Mouse (Mus musculus): ENCODE measurements around the gene Gja5. TPM values are rescaled to one million over a fixed set of nuclear protein-coding genes. Genes with fewer than 3 reads are reported as not detected.

The Gja5 gene
- polyA plus RNA-seq, 1 experiment from 2014 or later, result 1.1 TPM

DNA sequence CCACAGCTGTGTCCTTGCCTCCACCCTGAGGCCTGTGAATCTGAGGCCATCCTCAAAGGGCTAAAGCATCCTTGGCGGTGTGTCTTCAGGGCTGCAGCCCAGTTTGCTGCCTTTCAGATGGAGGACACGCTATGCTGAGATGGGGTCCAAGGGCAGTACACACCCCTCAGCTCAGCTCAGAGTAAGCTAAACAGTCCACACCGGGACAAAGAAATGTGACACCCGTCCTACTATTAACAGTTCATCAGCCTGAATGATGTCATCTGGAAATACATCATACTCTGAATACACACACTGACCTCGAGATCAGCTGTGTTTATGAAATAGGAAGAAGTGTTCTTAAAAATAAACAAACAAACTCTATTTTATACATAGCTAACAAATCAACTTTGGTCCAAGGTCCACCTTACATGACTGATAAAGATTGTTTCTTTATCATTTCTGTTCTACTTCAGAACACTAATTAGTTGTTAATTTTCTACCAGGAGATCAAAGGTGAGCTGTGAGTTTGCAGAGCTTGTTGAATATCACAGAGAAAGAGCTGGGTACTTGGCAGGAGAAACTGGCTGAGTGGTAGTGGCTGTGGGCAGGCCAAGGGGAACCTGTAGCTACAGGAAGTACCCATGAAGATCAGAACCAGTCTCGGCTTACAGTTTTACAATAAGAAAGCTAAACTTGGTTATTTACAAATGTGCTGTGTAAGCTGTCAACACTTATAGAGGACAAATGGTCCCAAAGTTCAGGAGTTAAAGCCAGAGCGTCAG, 29.5 kb upstream of the Gja5 start:
- no peaks in the 10 kb centered on the region for H3K4me1 ChIP-seq (ENCODE audit: control insufficient read depth, insufficient read depth, low read length)
- H3K27ac ChIP-seq (ENCODE audit: low read depth, low read length), result no peak overlapping the region
- DNase-seq (ENCODE audit: low spot score) (no peak), ATAC-seq (no peak)
- H3K4me2 ChIP-seq (ENCODE audit: low read length), result no peak overlapping the region
- H3K36me3 ChIP-seq (ENCODE audit: control insufficient read depth, insufficient read depth, low read length), result peaks cover 79% of the 10 kb centered on the region
- WGBS, result 88% methylated on average over 7 of the region's 7 CpGs
- H3K27me3 ChIP-seq (replicated peaks; ENCODE audit: control insufficient read depth, insufficient read depth, low read length), result no peaks in the 10 kb centered on the region
- H3K9ac ChIP-seq (ENCODE audit: low read length), result no peak overlapping the region
- no peak overlapping the region for H3K4me3 ChIP-seq (ENCODE audit: low read depth, low read length)
- H3K9me3 ChIP-seq (replicated peaks; ENCODE audit: control insufficient read depth, low read length), result no peaks in the 10 kb centered on the region

DNA sequence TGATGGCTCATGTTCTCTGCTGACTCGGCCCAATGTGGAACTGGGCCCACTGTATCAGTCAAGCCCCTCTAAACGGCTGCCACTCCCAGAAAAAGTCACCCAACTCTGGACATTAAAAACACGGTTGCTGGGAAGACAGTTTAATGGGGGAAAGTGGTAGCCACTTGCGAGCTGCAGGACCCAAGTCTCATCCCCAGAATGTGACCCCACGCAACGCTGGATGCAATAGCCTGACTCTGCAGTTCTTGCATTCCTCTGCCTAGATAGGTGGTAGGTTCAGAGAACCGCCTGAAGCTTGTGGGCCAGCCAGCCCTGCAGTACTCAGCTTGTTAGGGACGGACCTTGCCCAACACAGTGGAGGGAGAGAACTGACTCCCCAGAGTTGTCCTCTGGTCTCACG, 25.0 kb upstream of the Gja5 start:
- H3K27me3 ChIP-seq (replicated peaks; ENCODE audit: control insufficient read depth, insufficient read depth, low read length), result no peaks in the 10 kb centered on the region
- no peak overlapping the region for H3K9ac ChIP-seq (ENCODE audit: low read length)
- no peaks in the 10 kb centered on the region for H3K4me1 ChIP-seq (ENCODE audit: control insufficient read depth, insufficient read depth, low read length)
- H3K4me2 ChIP-seq (ENCODE audit: low read length), result no peak overlapping the region
- 91% methylated on average over 9 of the region's 9 CpGs for WGBS
- H3K9me3 ChIP-seq (replicated peaks; ENCODE audit: control insufficient read depth, low read length), result no peaks in the 10 kb centered on the region
- H3K4me3 ChIP-seq (ENCODE audit: low read depth, low read length), result no peak overlapping the region
- no peak for ATAC-seq
- no peak overlapping the region for H3K27ac ChIP-seq (ENCODE audit: low read depth, low read length)
- no peak for DNase-seq (ENCODE audit: low spot score)
- peaks cover 76% of the 10 kb centered on the region for H3K36me3 ChIP-seq (ENCODE audit: control insufficient read depth, insufficient read depth, low read length)

DNA sequence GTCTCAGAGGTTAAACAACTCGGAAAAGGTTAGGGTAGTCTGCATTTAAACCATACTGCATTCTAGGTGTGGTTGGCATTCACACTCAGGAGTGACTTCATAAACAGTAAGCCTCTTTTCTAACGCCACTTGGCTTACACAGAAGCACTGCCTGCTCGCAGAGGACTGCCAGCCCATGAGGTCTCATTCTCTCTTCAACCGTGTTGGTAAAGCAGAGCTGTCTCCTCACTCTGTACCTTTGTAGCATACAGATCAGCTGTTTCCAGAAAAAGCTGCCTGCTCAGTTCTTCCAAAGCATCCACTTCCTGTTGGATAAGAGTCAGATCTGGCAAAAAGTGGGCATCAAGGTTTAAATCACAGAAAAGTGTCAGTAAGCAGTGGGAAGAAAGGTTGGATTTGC, 24.1 kb upstream of the Gja5 start:
- Histone ChIP-seq H3K9me3 (replicated peaks; ENCODE audit: control insufficient read depth, low read length) (no peaks in the 10 kb centered on the region), H3K36me3 (ENCODE audit: control insufficient read depth, insufficient read depth, low read length) (peaks cover 68% of the 10 kb centered on the region), H3K27me3 (replicated peaks; ENCODE audit: control insufficient read depth, insufficient read depth, low read length) (no peaks in the 10 kb centered on the region), H3K4me1 (ENCODE audit: control insufficient read depth, insufficient read depth, low read length) (no peaks in the 10 kb centered on the region), H3K9ac (ENCODE audit: low read length) (no peak overlapping the region), H3K4me2 (ENCODE audit: low read length) (no peak overlapping the region), H3K27ac (ENCODE audit: low read depth, low read length) (no peak overlapping the region), H3K4me3 (ENCODE audit: low read depth, low read length) (no peak overlapping the region)
- whole genome bisulfite sequencing, result 89% methylated on average over 4 of the region's 4 CpGs
- ATAC-seq (no peak), DNase-seq (ENCODE audit: low spot score) (no peak)

DNA sequence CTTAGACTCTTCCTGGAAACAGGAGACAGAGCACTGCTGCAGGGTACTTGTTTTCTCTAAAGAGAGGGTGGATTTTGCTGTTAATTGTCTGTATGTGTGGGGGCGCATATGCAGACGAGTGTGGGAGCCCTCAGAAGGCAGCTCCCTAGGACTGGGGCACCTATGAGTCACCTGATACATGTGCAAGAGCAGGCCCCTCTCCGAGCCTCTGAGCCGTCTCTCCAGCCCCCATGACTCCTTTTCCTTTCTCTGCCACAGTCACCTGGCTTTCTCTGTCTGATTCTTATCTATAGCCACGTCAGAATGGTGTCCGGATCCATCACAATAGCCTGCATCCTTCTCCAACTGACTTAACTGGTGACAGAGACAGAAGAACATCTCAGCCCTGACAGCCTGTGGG, 22.9 kb upstream of the Gja5 start:
- H3K27ac ChIP-seq (ENCODE audit: low read depth, low read length), result no peak overlapping the region
- no peaks in the 10 kb centered on the region for H3K9me3 ChIP-seq (replicated peaks; ENCODE audit: control insufficient read depth, low read length)
- ATAC-seq (no peak), DNase-seq (ENCODE audit: low spot score) (no peak)
- no peaks in the 10 kb centered on the region for H3K4me1 ChIP-seq (ENCODE audit: control insufficient read depth, insufficient read depth, low read length)
- H3K36me3 ChIP-seq (ENCODE audit: control insufficient read depth, insufficient read depth, low read length), result peaks cover 71% of the 10 kb centered on the region
- 88% methylated on average over 6 of the region's 6 CpGs for WGBS
- H3K9ac ChIP-seq (ENCODE audit: low read length), result no peak overlapping the region
- no peak overlapping the region for H3K4me2 ChIP-seq (ENCODE audit: low read length)
- no peak overlapping the region for H3K4me3 ChIP-seq (ENCODE audit: low read depth, low read length)
- no peaks in the 10 kb centered on the region for H3K27me3 ChIP-seq (replicated peaks; ENCODE audit: control insufficient read depth, insufficient read depth, low read length)

DNA sequence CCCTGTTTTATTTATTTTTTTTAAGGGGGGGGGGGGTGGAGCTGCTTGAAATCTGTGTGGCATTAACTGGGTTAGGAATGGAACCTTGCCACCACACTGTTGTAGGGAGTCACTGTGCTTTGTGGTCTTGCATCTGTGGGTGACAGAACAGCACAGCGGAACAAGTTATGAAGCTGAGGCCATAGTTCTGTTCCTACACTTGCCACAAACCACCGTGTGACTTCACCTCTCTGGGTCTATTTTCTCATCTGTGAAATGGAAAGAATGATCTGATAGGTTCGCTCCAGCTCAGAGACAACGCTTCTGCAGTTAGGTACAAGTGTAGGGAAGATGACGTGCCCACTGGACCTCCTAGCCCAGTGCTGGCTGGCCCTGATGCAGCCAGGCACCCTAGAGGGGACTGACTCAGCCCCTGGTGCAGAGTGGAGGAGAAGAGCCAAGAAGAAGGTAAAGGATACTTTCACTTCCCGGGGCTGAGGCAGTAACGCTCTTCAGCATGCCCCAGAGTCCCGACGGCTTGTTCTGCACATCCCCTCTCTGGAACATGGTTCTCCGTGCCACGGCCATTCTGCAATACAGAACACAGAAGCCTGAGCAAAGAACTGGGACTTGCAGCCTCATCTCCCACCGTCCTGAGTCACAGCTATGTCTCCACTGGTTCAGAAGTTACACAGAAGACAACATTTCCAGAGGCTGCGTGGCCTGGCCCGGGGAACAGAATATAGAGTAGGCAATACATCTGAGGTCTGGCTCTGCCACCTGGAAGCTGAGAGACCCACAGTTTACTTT, 22.2 kb upstream of the Gja5 start:
- no peak overlapping the region for H3K4me2 ChIP-seq (ENCODE audit: low read length)
- H3K27ac ChIP-seq (ENCODE audit: low read depth, low read length), result no peak overlapping the region
- ATAC-seq, result no peak
- 93% methylated on average over 14 of the region's 14 CpGs for whole genome bisulfite sequencing
- H3K9me3 ChIP-seq (replicated peaks; ENCODE audit: control insufficient read depth, low read length), result no peaks in the 10 kb centered on the region
- H3K9ac ChIP-seq (ENCODE audit: low read length), result no peak overlapping the region
- H3K4me1 ChIP-seq (ENCODE audit: control insufficient read depth, insufficient read depth, low read length), result no peaks in the 10 kb centered on the region
- no peak for DNase-seq (ENCODE audit: low spot score)
- H3K36me3 ChIP-seq (ENCODE audit: control insufficient read depth, insufficient read depth, low read length), result peaks cover 70% of the 10 kb centered on the region
- no peaks in the 10 kb centered on the region for H3K27me3 ChIP-seq (replicated peaks; ENCODE audit: control insufficient read depth, insufficient read depth, low read length)
- no peak overlapping the region for H3K4me3 ChIP-seq (ENCODE audit: low read depth, low read length)

DNA sequence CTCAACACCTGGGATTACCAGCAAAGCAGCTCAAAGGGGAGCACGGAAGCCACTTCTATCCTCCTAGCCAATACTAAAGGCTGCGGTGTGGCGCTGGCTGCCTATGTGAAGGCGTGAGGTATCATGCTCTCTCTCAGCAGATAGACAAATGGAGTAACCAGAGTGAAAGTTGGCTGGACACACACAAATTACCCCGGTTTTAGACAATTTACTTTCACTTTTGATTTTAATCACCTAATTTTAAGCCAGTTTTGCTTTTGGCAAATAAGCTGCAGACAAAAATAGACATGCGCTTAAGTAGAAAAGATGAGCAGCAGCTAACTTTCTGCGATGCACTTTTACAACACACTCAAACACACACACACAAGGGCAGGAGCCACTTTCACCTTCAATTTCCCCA, 20.8 kb upstream of the Gja5 start:
- peaks cover 73% of the 10 kb centered on the region for H3K36me3 ChIP-seq (ENCODE audit: control insufficient read depth, insufficient read depth, low read length)
- WGBS, result 97% methylated on average over 7 of the region's 7 CpGs
- no peak overlapping the region for H3K27ac ChIP-seq (ENCODE audit: low read depth, low read length)
- no peaks in the 10 kb centered on the region for H3K9me3 ChIP-seq (replicated peaks; ENCODE audit: control insufficient read depth, low read length)
- ATAC-seq (no peak), DNase-seq (ENCODE audit: low spot score) (no peak)
- no peak overlapping the region for H3K4me3 ChIP-seq (ENCODE audit: low read depth, low read length)
- H3K4me2 ChIP-seq (ENCODE audit: low read length), result no peak overlapping the region
- no peak overlapping the region for H3K9ac ChIP-seq (ENCODE audit: low read length)
- no peaks in the 10 kb centered on the region for H3K4me1 ChIP-seq (ENCODE audit: control insufficient read depth, insufficient read depth, low read length)
- H3K27me3 ChIP-seq (replicated peaks; ENCODE audit: control insufficient read depth, insufficient read depth, low read length), result no peaks in the 10 kb centered on the region

DNA sequence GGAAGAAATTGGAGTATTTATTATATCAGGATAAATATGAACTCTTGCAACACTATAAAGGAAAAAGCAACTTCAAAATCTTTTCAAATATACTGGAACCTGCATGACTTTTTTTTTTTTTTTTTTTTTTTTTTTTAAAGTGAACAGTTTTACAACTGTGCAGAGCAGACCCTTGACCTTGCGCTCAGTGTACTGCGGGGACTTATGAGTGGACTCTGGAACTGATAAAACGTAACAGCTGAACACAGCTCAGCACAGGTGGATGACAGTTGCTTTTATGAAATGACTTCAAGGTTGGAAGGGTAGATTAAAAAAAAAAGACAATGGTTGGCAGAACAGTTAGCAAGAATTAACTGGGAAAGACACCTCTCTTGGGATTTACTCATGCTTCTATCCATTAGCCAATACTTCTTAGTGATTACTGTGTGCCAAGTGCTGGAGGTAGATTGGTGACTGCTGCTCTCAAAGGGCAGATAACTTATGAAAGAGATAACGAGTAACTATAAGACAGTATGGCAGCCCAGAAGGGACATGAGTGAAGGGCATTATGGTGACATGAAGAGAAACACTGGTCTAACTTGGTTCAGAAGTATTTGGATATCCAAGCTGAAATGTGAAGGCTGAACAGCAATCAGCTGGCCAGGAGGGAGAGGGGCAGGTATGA, 2.0 kb upstream of the Gja5 start:
- ATAC-seq, result no peak
- no peak overlapping the region for H3K9ac ChIP-seq (ENCODE audit: low read length)
- no peak overlapping the region for H3K27ac ChIP-seq (ENCODE audit: low read depth, low read length)
- no peaks in the 10 kb centered on the region for H3K9me3 ChIP-seq (replicated peaks; ENCODE audit: control insufficient read depth, low read length)
- DNase-seq (ENCODE audit: low spot score), result no peak
- H3K4me1 ChIP-seq (ENCODE audit: control insufficient read depth, insufficient read depth, low read length), result peaks cover 8% of the 10 kb centered on the region
- H3K27me3 ChIP-seq (replicated peaks; ENCODE audit: control insufficient read depth, insufficient read depth, low read length), result 0 out of 2 replicates have a peak, but pooled peaks cover 4% of the 10 kb centered on the region
- H3K36me3 ChIP-seq (ENCODE audit: control insufficient read depth, insufficient read depth, low read length), result peaks cover 7% of the 10 kb centered on the region
- WGBS, result 97% methylated on average over 4 of the region's 4 CpGs
- no peak overlapping the region for H3K4me3 ChIP-seq (ENCODE audit: low read depth, low read length)
- no peak overlapping the region for H3K4me2 ChIP-seq (ENCODE audit: low read length)

DNA sequence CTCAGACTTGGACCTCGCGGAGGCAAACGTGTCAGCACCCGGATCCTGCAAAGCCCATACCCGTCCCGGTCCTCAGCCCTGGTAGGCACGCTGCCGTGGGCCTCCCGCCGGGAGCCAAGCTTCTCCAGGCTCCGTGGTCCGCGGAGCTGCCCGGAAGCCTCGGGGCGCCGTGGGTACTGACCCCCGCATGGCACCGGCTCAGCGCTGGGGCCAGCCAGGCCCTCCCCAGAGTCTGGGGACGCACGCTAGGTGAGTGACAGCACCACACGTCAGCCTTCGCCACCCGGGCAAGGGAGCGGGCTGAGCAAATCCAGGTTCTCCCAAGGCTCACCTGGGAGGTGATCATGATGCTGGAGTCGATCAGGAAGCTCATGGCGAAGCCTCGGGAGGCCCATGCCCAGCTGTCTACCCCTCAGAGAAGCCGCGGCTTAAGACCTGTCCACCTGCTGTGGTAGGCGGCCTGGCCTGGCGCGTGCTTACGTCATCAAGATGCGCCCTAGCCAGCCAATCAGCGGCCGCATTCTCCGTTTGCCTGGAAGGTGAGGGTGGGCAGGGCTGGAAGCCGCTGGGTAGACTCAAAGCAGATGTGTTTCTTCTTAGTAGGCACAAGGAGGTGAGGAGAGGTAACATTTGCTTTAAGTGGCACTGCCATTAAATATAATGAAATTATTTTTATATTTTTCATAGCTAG, 503 bp downstream of the Gja5 start, which contains the start of gene Gpr89:
TSS of gene Gpr89 (minus strand) at position 496 of the 691 bp plus-strand sequence.
- DNase-seq (ENCODE audit: low spot score) (peak; percentile 94), ATAC-seq (peak; percentile 98)
- Histone ChIP-seq H3K9ac (ENCODE audit: low read length) (peak within 1 kb of the TSS; percentile 94), H3K9me3 (replicated peaks; ENCODE audit: control insufficient read depth, low read length) (no peaks in the 10 kb centered on the region), H3K4me2 (ENCODE audit: low read length) (peak within 1 kb of the TSS; percentile 83), H3K4me1 (ENCODE audit: control insufficient read depth, insufficient read depth, low read length) (peaks cover 8% of the 10 kb centered on the region), H3K36me3 (ENCODE audit: control insufficient read depth, insufficient read depth, low read length) (no peaks in the 10 kb centered on the region), H3K4me3 (ENCODE audit: low read depth, low read length) (peak within 1 kb of the TSS; percentile 97), H3K27ac (ENCODE audit: low read depth, low read length) (peak within 1 kb of the TSS; percentile 21; the same call in 1 of the 2 replicates), H3K27me3 (replicated peaks; ENCODE audit: control insufficient read depth, insufficient read depth, low read length) (0 out of 2 replicates have a peak, but pooled peaks cover 4% of the 10 kb centered on the region)
- WGBS, result under 1% methylated on average over 40 of the region's 40 CpGs

Measured in forebrain, embryonic 14.5 days (tissue).